Mouse (Mus musculus): ENCODE measurements at regions not wholly inside any gene's neighbourhood (a gene's known extent, or its start where the extent isn't known, plus 50 kb on each side); places are given as distances from the start of the nearest gene placed in this dataset.

GRCm38 (mm10) chr4:34105251-34105650 lies 55.3 kb upstream of the Spaca1 start:
- DNase-seq (ENCODE audit: low spot score in 2 of 2): no peak

GRCm38 (mm10) chr4:34114323-34114722 lies 64.3 kb upstream of the Spaca1 start:
- no peak for DNase-seq (ENCODE audit: low spot score in 2 of 2)

- no peak for DNase-seq (ENCODE audit: low spot score in 2 of 2)
Observed at GRCm38 (mm10) chr4:34117086-34117485, 67.1 kb upstream of the Spaca1 start.

- DNase-seq (ENCODE audit: low spot score in 2 of 2): no peak
Observed at GRCm38 (mm10) chr4:34122959-34123520, 73.0 kb upstream of the Spaca1 start.

- no peak for DNase-seq (ENCODE audit: low spot score in 2 of 2)
Observed at GRCm38 (mm10) chr4:34128224-34128623, 78.2 kb upstream of the Spaca1 start.

- DNase-seq (ENCODE audit: low spot score in 2 of 2): no peak
Observed at GRCm38 (mm10) chr4:34146133-34146867, 96.3 kb upstream of the Spaca1 start.

GRCm38 (mm10) chr4:34148956-34149739 lies 99.2 kb upstream of the Spaca1 start:
- no peak for DNase-seq (ENCODE audit: low spot score in 2 of 2)

- DNase-seq (ENCODE audit: low spot score in 2 of 2): no peak
Observed at GRCm38 (mm10) chr4:34151605-34152347, 101.8 kb upstream of the Spaca1 start.

- no peak for DNase-seq (ENCODE audit: low spot score in 2 of 2)
Observed at GRCm38 (mm10) chr4:34155501-34155900, 105.5 kb upstream of the Spaca1 start.

- no peak for DNase-seq (ENCODE audit: low spot score in 2 of 2)
Observed at GRCm38 (mm10) chr4:34157818-34158511, 108.0 kb upstream of the Spaca1 start.

GRCm38 (mm10) chr4:34171265-34171862 lies 121.4 kb upstream of the Spaca1 start:
- DNase-seq (ENCODE audit: low spot score in 2 of 2): no peak

GRCm38 (mm10) chr4:34172000-34172399 lies 122.0 kb upstream of the Spaca1 start:
- no peak for DNase-seq (ENCODE audit: low spot score in 2 of 2)

GRCm38 (mm10) chr4:34177421-34177820 lies 127.4 kb upstream of the Spaca1 start:
- DNase-seq (ENCODE audit: low spot score in 2 of 2): no peak

- DNase-seq (ENCODE audit: low spot score in 2 of 2): no peak
Observed at GRCm38 (mm10) chr4:34186522-34186921, 136.5 kb upstream of the Spaca1 start.

- DNase-seq (ENCODE audit: low spot score in 2 of 2): no peak
Observed at GRCm38 (mm10) chr4:34203193-34203848, 153.3 kb upstream of the Spaca1 start.

- no peak for DNase-seq (ENCODE audit: low spot score in 2 of 2)
Observed at GRCm38 (mm10) chr4:34209179-34209896, 159.3 kb upstream of the Spaca1 start.

- DNase-seq (ENCODE audit: low spot score in 2 of 2): no peak
Observed at GRCm38 (mm10) chr4:34213731-34214130, 163.7 kb upstream of the Spaca1 start.

- no peak for DNase-seq (ENCODE audit: low spot score in 2 of 2)
Observed at GRCm38 (mm10) chr4:34214346-34214745, 164.4 kb upstream of the Spaca1 start.

- no peak for DNase-seq (ENCODE audit: low spot score in 2 of 2)
Observed at GRCm38 (mm10) chr4:34221915-34222314, 171.9 kb upstream of the Spaca1 start.

All from urinary bladder, adult 18-20 months (tissue).